Mouse (Mus musculus): Measurements from ENCODE around the gene Ski.

DNA sequence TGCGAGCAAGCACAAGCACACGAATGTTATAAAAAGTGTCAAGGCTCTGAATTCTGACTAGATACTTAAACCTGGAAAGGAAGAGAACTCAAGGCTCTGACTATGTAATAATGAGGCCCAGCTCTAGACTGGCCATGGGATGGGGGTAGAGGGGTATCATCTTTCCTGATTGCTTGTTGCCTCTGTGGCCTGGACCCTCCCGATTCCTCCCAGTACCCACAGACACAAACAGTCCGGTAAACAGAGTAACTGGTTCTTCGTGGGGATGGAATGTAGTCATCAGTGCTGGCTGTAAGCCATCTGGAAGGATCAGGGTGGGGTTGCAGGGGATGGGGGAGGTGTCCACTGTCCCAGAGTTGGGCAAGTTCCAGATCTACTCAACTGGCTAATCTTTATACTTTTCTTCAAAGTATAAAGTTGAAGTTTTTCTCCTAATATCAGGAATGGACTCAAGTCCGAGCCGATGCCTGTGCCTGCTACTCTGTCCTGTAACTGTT lies 44.7 kb upstream of the Ski start:
- no peak for TF ChIP-seq GATA1 (IDR thresholded peaks at IDR 0.05; ENCODE audit: low read length)
- no peak for TF ChIP-seq TAL1 (IDR thresholded peaks at IDR 0.05; ENCODE audit: low read length)

Data from erythroblast, embryonic 14.5 days (primary cell).